Mouse (Mus musculus) embryonic fibroblast, embryonic 13.5 days (primary cell): ENCODE data around the gene Tnfrsf1b. TPM values are rescaled to one million over a fixed set of nuclear protein-coding genes. Genes with fewer than 3 reads are reported as not detected.
A peak's percentile ranks its signal among the peaks of the same experiment; 100 is the strongest.
"Not testable (repeated sequence)": the region's sequence is repeated elsewhere in the genome, so short reads cannot be mapped to it uniquely, and the experiment has no call there.

Experiments
- H3K27ac ChIP-seq: 2 replicates; pipeline ENCODE4 v1.5.1; 2012; ENCODE audit warnings: low read length, control low read depth, inconsistent platforms; ENCODE audit not compliant: insufficient read depth
- H3K4me1 ChIP-seq: 2 replicates; pipeline ENCODE4 v1.6.1; 2011; ENCODE audit warnings: low read length; ENCODE audit not compliant: control insufficient read depth, insufficient read depth
- H3K4me3 ChIP-seq: 2 replicates; pipeline ENCODE4 v1.5.1; 2011; ENCODE audit warnings: mild to moderate bottlenecking, control low read depth, low read length; ENCODE audit not compliant: insufficient read depth
- CTCF ChIP-seq: IDR thresholded peaks from 2 replicates; pipeline ENCODE4 v1.5.1; 2011; ENCODE audit warnings: mild to moderate bottlenecking, control low read depth, low read length, moderate library complexity, borderline replicate concordance; ENCODE audit not compliant: insufficient read depth
- POLR2A ChIP-seq: IDR thresholded peaks from 2 replicates; pipeline ENCODE4 v1.6.1; 2011; ENCODE audit warnings: low read depth, mild to moderate bottlenecking, control low read depth, low read length, moderate library complexity
- polyA plus RNA-seq: library from polyadenylated mRNA; stranded (reverse); fragments of >200 nt; gene quantifications from 2 replicates; pipeline ENCODE4 v1.2.4, GENCODE M21; 2011; ENCODE audit warnings: low read depth; ENCODE audit not compliant: missing spikeins, insufficient read length

Tnfrsf1b gene
- polyA plus RNA-seq, 1 experiment = 30.2 TPM

DNA sequence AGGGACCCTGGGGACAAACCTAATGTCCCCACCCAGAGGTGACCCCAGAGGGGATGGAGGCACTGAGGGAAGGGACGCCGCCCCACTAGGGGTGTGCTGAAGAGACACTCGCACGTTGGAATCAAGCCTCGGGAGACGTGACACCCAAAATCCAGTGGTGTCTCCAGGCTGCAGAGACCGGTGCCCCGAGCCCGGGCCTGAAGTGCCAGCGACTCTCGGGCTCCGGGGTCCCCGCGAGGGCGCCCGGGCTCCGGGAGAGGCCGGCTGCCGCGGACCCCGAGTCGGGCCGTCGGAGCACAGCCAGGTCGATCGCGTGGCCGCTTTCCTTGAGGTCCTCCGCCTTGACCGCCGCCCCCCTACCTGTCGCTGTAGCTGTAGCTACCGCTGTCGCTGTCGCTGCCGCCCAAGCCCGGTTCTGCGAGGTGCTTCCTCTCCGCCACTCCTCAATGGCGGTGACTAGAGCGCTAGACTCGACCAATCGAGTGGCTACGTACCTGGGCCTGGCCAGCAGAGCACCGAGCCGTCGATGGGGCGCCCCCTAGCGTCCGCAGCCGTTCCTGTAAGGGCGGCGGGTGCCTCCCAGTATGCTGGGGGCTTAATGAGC is 52.0 kb downstream of the Tnfrsf1b start, which contains the start of gene Vps13d:
TSS of gene Vps13d (minus strand) at position 447 of the 604 bp plus-strand sequence.
- Histone ChIP-seq H3K27ac (no peak within 1 kb of the TSS; the same call in 1 of the 2 replicates), H3K4me3 (peak within 1 kb of the TSS; percentile 72), H3K4me1 (no peaks in the 10 kb centered on the region)
- TF ChIP-seq CTCF (peak; percentile 89), POLR2A (peak; percentile 95)

- TF ChIP-seq POLR2A (no peak), CTCF (no peak)
- Histone ChIP-seq H3K4me1 (no peaks in the 10 kb centered on the region), H3K27ac (no peak overlapping the region; the same call in 1 of the 2 replicates), H3K4me3 (peak overlapping the region; percentile 72)
Observed at GRCm38 (mm10) chr4:145193991-145194511, 52.6 kb downstream of the Tnfrsf1b start.

GRCm38 (mm10) chr4:145193406-145193805 is 53.3 kb downstream of the Tnfrsf1b start:
- peak overlapping the region; percentile 72 for H3K4me3 ChIP-seq
- H3K4me1 ChIP-seq = no peaks in the 10 kb centered on the region
- TF ChIP-seq CTCF = no peak
- TF ChIP-seq POLR2A = no peak
- no peak overlapping the region for H3K27ac ChIP-seq

DNA sequence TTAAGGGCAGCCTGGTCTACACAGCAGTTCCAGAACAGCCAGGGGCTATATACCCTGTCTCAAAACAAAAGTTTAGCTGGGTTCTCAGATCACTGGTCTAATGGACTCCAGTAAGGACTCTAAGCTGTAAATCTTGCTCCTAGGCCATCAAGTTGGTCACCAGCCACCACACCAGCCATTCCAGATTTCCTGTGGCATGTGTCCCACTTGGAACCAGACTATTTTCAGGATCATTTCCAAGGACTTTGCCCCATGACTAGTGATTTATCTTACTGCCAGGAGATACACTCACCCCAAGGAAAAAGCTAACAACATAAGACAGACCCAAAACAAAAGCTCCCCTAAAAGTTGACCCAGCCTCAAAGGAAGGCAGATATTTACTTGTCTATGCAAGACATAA is 54.0 kb downstream of the Tnfrsf1b start:
- Histone ChIP-seq H3K4me1 (no peaks in the 10 kb centered on the region), H3K4me3 (no peak overlapping the region), H3K27ac (no peak overlapping the region)
- TF ChIP-seq POLR2A (no peak), CTCF (no peak)

- TF ChIP-seq CTCF = no peak
- no peak for TF ChIP-seq POLR2A
- no peak overlapping the region for H3K4me3 ChIP-seq
- H3K4me1 ChIP-seq = no peaks in the 10 kb centered on the region
- no peak overlapping the region for H3K27ac ChIP-seq
Observed at GRCm38 (mm10) chr4:145188561-145188960, 58.1 kb downstream of the Tnfrsf1b start.

GRCm38 (mm10) chr4:145187619-145188018 is 59.1 kb downstream of the Tnfrsf1b start:
- Histone ChIP-seq H3K4me3 (no peak overlapping the region), H3K4me1 (no peaks in the 10 kb centered on the region), H3K27ac (no peak overlapping the region)
- TF ChIP-seq POLR2A = no peak
- no peak for TF ChIP-seq CTCF

DNA sequence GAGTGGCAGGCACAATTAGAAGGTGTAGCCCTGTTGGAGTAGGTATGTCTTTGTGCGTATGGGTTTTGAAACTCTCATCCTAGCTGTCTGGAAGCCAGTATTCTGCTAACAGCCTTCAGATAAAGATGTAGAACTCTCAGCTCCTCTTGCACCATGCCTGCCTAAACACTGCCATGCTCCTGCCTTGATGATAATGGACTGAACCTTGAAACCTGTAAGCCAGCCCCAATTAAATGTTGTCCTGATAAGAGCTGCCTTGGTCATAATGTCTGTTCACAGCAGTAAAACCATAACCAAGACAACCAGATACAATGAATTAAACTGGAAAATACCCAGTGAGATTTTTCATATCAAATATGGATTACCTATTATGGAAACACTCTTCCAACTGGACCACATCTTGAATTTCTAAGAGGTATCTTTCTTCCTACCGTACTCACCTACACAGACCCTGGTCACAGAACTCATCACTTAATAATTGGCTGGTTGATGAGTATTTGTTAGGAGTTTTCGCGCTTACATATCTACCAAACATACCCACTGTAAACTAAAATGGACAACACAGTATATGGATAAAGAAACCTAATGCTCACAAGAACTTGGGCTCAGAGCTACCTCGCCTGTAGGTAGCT is 67.6 kb downstream of the Tnfrsf1b start:
- TF ChIP-seq CTCF (no peak), POLR2A (no peak)
- Histone ChIP-seq H3K4me1 (no peaks in the 10 kb centered on the region), H3K4me3 (no peak overlapping the region), H3K27ac (no peak overlapping the region)

DNA sequence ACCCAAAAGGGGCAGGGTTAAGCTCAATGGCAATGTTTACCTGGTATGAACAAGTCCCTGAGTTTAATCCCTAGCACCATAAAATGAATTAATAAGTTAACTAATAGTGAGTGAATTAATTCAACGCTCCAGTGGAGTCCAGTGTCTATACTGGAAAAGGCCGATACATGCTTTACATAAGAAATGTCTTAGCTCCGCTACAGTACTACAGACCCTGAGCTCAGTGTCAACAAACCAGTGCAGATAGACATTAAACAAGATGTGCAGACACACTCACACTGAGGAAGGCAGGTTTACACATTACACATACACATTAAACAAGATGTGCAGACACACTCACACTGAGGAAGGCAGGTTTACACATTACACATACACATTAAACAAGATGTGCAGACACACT is 81.1 kb downstream of the Tnfrsf1b start:
- not testable (repeated sequence) for H3K27ac ChIP-seq, H3K4me3 ChIP-seq, H3K4me1 ChIP-seq

DNA sequence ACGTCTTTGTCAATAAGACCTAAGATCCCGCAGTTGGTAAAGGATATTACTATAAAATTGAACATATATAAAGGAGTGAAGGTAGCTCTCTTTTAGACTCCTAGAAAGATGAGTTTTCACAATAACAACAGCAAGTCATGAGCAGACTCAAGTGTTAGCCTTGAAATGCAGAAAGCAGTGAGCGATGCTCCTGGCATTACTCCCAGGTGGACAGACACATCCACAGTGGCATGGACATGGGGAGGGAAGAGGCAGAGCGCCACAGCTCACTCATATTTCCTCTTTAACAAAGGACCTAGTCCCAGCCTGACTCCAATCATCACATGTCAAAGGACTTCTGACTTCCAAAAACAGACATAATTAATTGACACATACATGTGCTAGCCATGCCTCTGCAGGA is 82.6 kb downstream of the Tnfrsf1b start:
- no peak overlapping the region for H3K4me3 ChIP-seq
- H3K4me1 ChIP-seq = no peaks in the 10 kb centered on the region
- no peak overlapping the region for H3K27ac ChIP-seq
- TF ChIP-seq CTCF (no peak), POLR2A (no peak)

Other genes starting within 250 kb of the Tnfrsf1b start
- gene Vps13d, start 51.9 kb downstream of the Tnfrsf1b start, polyA plus RNA-seq = 19.4 and 28.9 TPM in 2 replicates
- gene Tnfrsf8, start 68.3 kb upstream of the Tnfrsf1b start, polyA plus RNA-seq = not detected in 2 replicates